Mouse (Mus musculus) small intestine, adult 2 months (tissue): ENCODE results near the gene Brk1.

ENCODE experiments used
- CTCF ChIP-seq: fragments of 200-500 bp; IDR thresholded peaks from 2 replicates; pipeline ENCODE4 v1.5.1; 2012; ENCODE audit warnings: low read depth, mild to moderate bottlenecking, control low read depth, inconsistent platforms, low read length, moderate library complexity, mixed read lengths; ENCODE audit not compliant: insufficient replicate concordance, insufficient read length; ENCODE audit errors: extremely low read depth
- POLR2A ChIP-seq: fragments of 200-500 bp; IDR thresholded peaks from 2 replicates; pipeline ENCODE4 v1.6.1; 2012; ENCODE audit warnings: low read depth, mild to moderate bottlenecking, control low read depth, inconsistent platforms, low read length, moderate library complexity

- TF ChIP-seq POLR2A (no peak), CTCF (no peak)
Observed at GRCm38 (mm10) chr6:113650197-113650640, 45.6 kb downstream of the Brk1 start.
